Mouse (Mus musculus): ENCODE measurements at regions not wholly inside any gene's neighbourhood (a gene's known extent, or its start where the extent isn't known, plus 50 kb on each side); places are given as distances from the start of the nearest gene placed in this dataset.

- no peak for DNase-seq (ENCODE audit: low read depth, low spot score)
These were observed 491.2 kb downstream of the Tm4sf1 start for GRCm38 (mm10) chr3:56810548-56811071.

GRCm38 (mm10) chr3:56793054-56793453 lies 508.7 kb downstream of the Tm4sf1 start:
- DNase-seq (ENCODE audit: low read depth, low spot score) = no peak

GRCm38 (mm10) chr3:56789155-56789554 lies 512.6 kb downstream of the Tm4sf1 start:
- DNase-seq (ENCODE audit: low read depth, low spot score) = no peak

GRCm38 (mm10) chr3:56773920-56774319 lies 527.9 kb downstream of the Tm4sf1 start:
- no peak for DNase-seq (ENCODE audit: low read depth, low spot score)

- DNase-seq (ENCODE audit: low read depth, low spot score) = no peak
These were observed 531.6 kb downstream of the Tm4sf1 start for GRCm38 (mm10) chr3:56770225-56770624.

GRCm38 (mm10) chr3:56767133-56767532 lies 534.7 kb downstream of the Tm4sf1 start:
- DNase-seq (ENCODE audit: low read depth, low spot score) = no peak

- DNase-seq (ENCODE audit: low read depth, low spot score) = no peak
These were observed 537.5 kb downstream of the Tm4sf1 start for GRCm38 (mm10) chr3:56764336-56764735.

- DNase-seq (ENCODE audit: low read depth, low spot score) = no peak
These were observed 537.9 kb downstream of the Tm4sf1 start for GRCm38 (mm10) chr3:56763896-56764295.

- DNase-seq (ENCODE audit: low read depth, low spot score) = peak; percentile 39
These were observed 548.1 kb downstream of the Tm4sf1 start for GRCm38 (mm10) chr3:56753654-56754053.

- DNase-seq (ENCODE audit: low read depth, low spot score) = no peak
These were observed 549.9 kb downstream of the Tm4sf1 start for GRCm38 (mm10) chr3:56751926-56752325.

GRCm38 (mm10) chr3:56740902-56741301 lies 557.4 kb upstream of the Nbea start:
- no peak for DNase-seq (ENCODE audit: low read depth, low spot score)

- DNase-seq (ENCODE audit: low read depth, low spot score) = no peak
These were observed 556.0 kb upstream of the Nbea start for GRCm38 (mm10) chr3:56739451-56739850.

- no peak for DNase-seq (ENCODE audit: low read depth, low spot score)
These were observed 547.3 kb upstream of the Nbea start for GRCm38 (mm10) chr3:56730849-56731248.

GRCm38 (mm10) chr3:56724991-56725390 lies 541.5 kb upstream of the Nbea start:
- no peak for DNase-seq (ENCODE audit: low read depth, low spot score)

GRCm38 (mm10) chr3:56708260-56708659 lies 524.8 kb upstream of the Nbea start:
- no peak for DNase-seq (ENCODE audit: low read depth, low spot score)

- DNase-seq (ENCODE audit: low read depth, low spot score) = no peak
These were observed 523.8 kb upstream of the Nbea start for GRCm38 (mm10) chr3:56707312-56707711.

- DNase-seq (ENCODE audit: low read depth, low spot score) = no peak
These were observed 522.5 kb upstream of the Nbea start for GRCm38 (mm10) chr3:56706038-56706437.

- DNase-seq (ENCODE audit: low read depth, low spot score) = no peak
These were observed 515.4 kb upstream of the Nbea start for GRCm38 (mm10) chr3:56698941-56699340.

- DNase-seq (ENCODE audit: low read depth, low spot score) = no peak
These were observed 514.7 kb upstream of the Nbea start for GRCm38 (mm10) chr3:56698248-56698647.

- no peak for DNase-seq (ENCODE audit: low read depth, low spot score)
These were observed 497.5 kb upstream of the Nbea start for GRCm38 (mm10) chr3:56681031-56681430.

GRCm38 (mm10) chr3:56668829-56669228 lies 485.3 kb upstream of the Nbea start:
- no peak for DNase-seq (ENCODE audit: low read depth, low spot score)

- no peak for DNase-seq (ENCODE audit: low read depth, low spot score)
These were observed 477.1 kb upstream of the Nbea start for GRCm38 (mm10) chr3:56660594-56660993.

GRCm38 (mm10) chr3:56647313-56647712 lies 463.8 kb upstream of the Nbea start:
- no peak for DNase-seq (ENCODE audit: low read depth, low spot score)

Data from skeletal muscle tissue, adult 2 months (tissue).